Mouse (Mus musculus): ENCODE data around the gene Arpc1a.
"Not testable (repeated sequence)": the region's sequence is repeated elsewhere in the genome, so short reads cannot be mapped to it uniquely, and the experiment has no call there.

GRCm38 (mm10) chr5:145083201-145083600, 429 bp upstream of the Arpc1a start:
- TF ChIP-seq POLR2A, CTCF (IDR thresholded peaks at IDR 0.05; ENCODE audit: extremely low read depth, insufficient read depth, low read length): not testable (repeated sequence)
